Mouse (Mus musculus): ENCODE results near the gene Pheta2.
"Not testable (repeated sequence)": the region's sequence is repeated elsewhere in the genome, so short reads cannot be mapped to it uniquely, and the experiment has no call there.

Pheta2 gene

GRCm38 (mm10) chr15:82368851-82369250 is 30.1 kb downstream of the Pheta2 start:
- no peak for DNase-seq (ENCODE audit: low spot score)

DNA sequence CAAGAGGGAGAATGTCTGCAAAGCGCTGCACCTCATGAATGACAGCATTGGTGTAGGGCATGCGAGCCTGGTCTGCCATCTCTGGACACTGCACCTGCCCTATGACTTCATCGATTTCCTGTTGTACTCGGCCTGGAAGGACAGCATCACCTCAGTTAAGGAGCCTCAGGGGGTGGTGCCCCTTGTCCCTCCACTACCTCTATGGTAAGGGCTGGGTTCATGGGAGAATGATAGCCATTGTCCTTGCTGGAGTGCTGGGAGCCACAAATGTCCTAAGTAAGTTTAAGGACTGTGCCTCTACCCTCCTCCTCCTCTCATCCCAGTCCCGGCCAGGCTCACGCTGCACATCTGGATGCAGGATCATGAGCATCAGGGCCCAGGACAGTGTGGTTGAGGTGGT is 33.7 kb downstream of the Pheta2 start:
- DNase-seq (ENCODE audit: low spot score) = no peak

- no peak for DNase-seq (ENCODE audit: low spot score)
These were observed 34.2 kb downstream of the Pheta2 start for GRCm38 (mm10) chr15:82372991-82373390.

DNA sequence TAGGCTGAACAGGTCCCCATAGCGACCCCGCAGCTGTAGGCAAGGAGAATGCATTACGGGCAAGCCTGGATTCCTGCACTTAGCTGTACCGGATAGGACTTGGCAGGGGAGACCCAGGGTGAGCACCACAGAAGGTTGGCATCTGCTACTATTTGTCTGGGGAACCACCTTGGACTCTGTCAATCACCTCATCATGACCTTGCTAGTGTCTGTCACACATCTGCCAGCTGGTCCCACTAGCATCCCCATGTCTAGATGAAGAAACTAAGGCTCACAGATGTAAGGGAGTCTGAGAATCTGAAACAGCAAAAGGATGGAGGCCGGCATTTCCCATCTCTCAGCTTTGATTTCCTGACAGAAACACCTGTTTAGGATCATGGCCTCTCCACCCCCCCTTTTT is 35.7 kb downstream of the Pheta2 start:
- DNase-seq (ENCODE audit: low spot score) = no peak

GRCm38 (mm10) chr15:82375855-82376254 is 37.1 kb downstream of the Pheta2 start:
- no peak for DNase-seq (ENCODE audit: low spot score)

DNA sequence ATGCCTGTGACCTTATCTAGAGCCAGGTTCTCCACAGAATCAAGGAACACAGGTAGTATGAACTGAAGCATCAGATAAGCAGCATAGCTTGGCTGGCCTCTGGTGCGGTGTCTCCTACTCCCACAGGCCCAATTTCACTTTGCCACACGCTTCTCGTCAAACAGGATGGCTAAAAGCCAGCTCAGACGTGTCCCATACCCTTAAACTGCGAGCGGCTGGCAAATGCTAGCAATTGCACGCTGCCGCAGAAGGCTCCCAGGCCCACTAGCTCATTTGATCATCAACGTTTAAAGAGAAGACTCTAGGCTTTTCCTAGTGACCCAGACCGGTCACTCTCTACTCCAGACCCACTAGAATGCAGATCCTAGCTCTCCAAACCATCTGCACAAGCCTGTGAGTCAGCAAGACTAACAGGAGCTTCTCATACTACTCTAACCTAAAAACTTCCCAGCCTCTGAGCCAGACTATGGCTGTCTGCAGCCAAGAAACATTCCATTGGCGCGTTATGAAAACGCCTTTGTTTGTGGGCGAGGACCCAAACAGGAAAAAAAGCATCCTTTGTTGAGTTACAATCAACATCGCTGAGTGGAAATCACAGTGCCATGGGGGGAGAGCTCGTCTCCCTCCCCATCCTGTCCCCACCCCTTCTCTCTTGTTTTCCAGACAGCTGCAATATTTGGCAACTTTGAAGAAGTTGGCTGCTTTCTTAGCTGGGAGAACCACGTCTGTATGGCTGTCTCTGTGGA is 37.8 kb downstream of the Pheta2 start:
- peak; percentile 75 for DNase-seq (ENCODE audit: low spot score)

DNA sequence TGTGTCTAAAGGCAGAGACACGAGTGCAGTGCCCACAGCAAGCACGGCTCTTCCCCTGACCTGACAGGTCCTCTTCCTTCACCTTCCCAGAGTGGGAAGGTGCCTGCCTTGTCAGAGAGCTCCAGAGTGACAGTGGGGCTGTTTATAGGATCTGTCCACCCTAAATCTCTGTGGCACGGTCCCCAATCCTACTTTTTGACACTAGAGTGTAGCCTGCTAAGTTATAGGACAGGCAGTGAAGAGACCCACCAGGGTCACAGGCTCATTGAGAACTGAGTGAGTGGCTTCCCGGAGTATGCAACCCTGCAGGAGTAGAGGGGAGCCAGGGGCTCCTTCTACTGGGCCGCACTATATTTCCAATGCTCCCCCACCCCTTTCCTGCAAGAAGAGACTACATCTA is 39.0 kb downstream of the Pheta2 start:
- no peak for DNase-seq (ENCODE audit: low spot score)

GRCm38 (mm10) chr15:82378261-82379180 is 39.8 kb downstream of the Pheta2 start:
- DNase-seq (ENCODE audit: low spot score) = no peak

- no peak for DNase-seq (ENCODE audit: low spot score)
These were observed 40.7 kb downstream of the Pheta2 start for GRCm38 (mm10) chr15:82379511-82379870.

GRCm38 (mm10) chr15:82379871-82380713 is 41.4 kb downstream of the Pheta2 start, which contains the start of gene Cyp2d22:
Gene Cyp2d22, minus strand, starts transcription at chr15:82380260.
- DNase-seq (ENCODE audit: low spot score) = no peak

GRCm38 (mm10) chr15:82380714-82381062 is 41.9 kb downstream of the Pheta2 start:
- no peak for DNase-seq (ENCODE audit: low spot score)

DNA sequence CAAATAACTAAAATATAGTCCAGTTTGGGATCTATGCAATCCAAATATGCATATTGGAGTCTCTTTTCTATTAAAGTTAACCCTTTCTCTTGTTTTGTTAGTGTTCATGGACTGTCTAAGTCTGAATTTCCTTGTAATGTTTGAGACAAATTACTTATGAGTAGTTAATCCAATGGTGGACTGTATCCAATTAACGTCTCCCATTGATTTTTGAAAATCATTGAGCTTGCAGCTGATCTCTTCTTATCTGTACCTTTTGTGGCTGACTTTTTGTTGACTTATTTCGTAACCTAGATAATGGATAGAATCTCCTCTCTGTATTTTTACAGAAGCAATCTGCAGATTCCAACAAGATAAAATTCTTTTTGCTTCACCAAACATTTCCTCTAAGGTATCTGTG is 43.7 kb downstream of the Pheta2 start:
- DNase-seq (ENCODE audit: low spot score) = no peak

DNA sequence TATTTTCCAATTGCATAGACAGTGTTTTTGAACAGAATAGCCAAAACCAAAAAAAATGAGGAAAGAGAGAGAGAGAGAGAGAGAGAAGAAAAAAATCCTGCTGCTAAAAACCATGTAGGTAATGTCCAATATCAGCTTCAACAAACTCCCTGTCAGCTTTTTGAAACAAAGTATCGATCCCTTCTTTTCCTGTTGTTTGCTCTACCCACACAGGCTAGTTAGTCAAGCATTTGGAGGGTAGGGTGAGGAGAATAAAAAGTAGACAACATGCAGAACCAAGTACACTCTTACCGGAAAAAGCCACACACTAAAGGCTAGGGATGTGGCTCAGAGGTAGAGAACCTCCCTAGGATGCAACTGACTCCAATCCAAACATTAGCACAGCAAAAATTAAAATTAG is 47.0 kb downstream of the Pheta2 start:
- DNase-seq (ENCODE audit: low spot score) = no peak

- DNase-seq (ENCODE audit: low spot score) = not testable (repeated sequence)
These were observed 51.2 kb downstream of the Pheta2 start for GRCm38 (mm10) chr15:82389916-82390315.

- DNase-seq (ENCODE audit: low spot score) = not testable (repeated sequence)
These were observed 55.2 kb downstream of the Pheta2 start, which contains the start of gene Cyp2d11 for GRCm38 (mm10) chr15:82393922-82394321. Gene Cyp2d11, minus strand, starts transcription at chr15:82394022.

Measured in layer of hippocampus, adult 11-12 months (tissue).